Mouse (Mus musculus): ENCODE results near the gene Acoxl. TPM values are rescaled to one million over a fixed set of nuclear protein-coding genes. Genes with fewer than 3 reads are reported as not detected.

Acoxl gene
- polyA plus RNA-seq, 1 experiment from 2014 or later = 0.39 TPM

GRCm38 (mm10) chr2:128122491-128122890, 283.8 kb downstream of the Acoxl start:
- Histone ChIP-seq H3K4me3 (ENCODE audit: low read depth, low read length) (peak overlapping the region; percentile 14), H3K27me3 (ENCODE audit: control insufficient read depth, insufficient read depth, low read length) (peaks cover 6% of the 10 kb centered on the region), H3K36me3 (replicated peaks; ENCODE audit: control insufficient read depth, insufficient read depth, low read depth, low read length) (no peaks in the 10 kb centered on the region), H3K9ac (replicated peaks; ENCODE audit: low read length) (no peak overlapping the region; the same call in 1 of the 2 replicates), H3K9me3 (replicated peaks; ENCODE audit: control insufficient read depth, low read length) (no peaks in the 10 kb centered on the region), H3K4me1 (ENCODE audit: control insufficient read depth, insufficient read depth, low read length) (peaks cover 2% of the 10 kb centered on the region; the same call in 1 of the 2 replicates), H3K27ac (replicated peaks; ENCODE audit: low read depth, low read length) (no peak overlapping the region), H3K4me2 (ENCODE audit: low read depth, low read length) (peak overlapping the region; percentile 94)
- DNase-seq (ENCODE audit: low spot score) = peak; percentile 77
- no peak for ATAC-seq (replicated peaks; ENCODE audit: insufficient number of reproducible peaks, low FRiP score, low TSS enrichment, low read depth)
- 3% methylated on average over 9 of the region's 9 CpGs for WGBS

DNA sequence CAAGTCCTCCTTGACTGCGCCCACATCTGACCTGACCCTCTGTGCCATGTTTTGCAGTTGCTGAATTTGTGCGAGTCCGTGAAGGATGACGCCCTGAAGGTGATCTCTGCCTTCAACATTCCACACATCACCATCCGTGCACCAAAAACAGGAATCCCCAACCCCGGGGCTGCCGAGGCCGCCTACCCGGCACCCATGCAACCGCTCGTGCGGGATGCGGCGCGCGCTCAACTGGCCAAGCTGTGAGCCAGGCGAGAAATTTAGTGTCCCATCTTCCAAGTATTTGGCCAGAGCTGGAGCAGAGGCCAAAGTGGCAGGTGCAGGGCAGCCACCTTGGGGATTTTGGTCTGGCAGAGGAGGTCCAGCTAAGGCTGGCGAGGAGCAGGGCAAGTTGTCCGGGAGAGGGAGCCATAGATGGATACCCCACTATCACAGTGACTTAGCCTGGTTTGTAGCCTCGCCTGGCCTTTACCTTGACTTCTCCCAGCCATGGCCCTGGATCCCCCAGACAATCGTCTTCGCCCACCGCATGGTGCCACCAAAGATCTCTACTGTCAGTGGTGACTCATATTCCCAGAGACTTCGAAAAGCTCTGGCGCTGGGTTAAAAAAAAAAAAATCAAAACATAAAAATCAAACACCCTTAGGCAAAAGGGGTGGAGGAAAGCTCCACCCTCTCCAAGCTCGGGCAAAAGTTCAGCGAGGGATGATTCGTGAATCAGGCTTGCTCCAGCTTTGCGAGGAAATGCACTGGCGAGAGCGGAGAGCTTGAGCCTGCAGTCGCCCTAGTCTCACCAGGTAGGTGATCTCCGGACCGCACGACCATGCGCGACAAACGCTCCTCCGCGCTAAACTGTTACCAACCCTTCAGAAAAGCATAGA, 284.5 kb downstream of the Acoxl start:
- peak overlapping the region; percentile 94 for H3K4me2 ChIP-seq (ENCODE audit: low read depth, low read length)
- 2% methylated on average over 40 of the region's 40 CpGs for WGBS
- no peaks in the 10 kb centered on the region for H3K36me3 ChIP-seq (replicated peaks; ENCODE audit: control insufficient read depth, insufficient read depth, low read depth, low read length)
- peaks cover 6% of the 10 kb centered on the region for H3K27me3 ChIP-seq (ENCODE audit: control insufficient read depth, insufficient read depth, low read length)
- ATAC-seq (replicated peaks; ENCODE audit: insufficient number of reproducible peaks, low FRiP score, low TSS enrichment, low read depth) (no peak), DNase-seq (ENCODE audit: low spot score) (peak; percentile 52)
- no peak overlapping the region for H3K27ac ChIP-seq (replicated peaks; ENCODE audit: low read depth, low read length)
- H3K9me3 ChIP-seq (replicated peaks; ENCODE audit: control insufficient read depth, low read length) = no peaks in the 10 kb centered on the region
- H3K9ac ChIP-seq (replicated peaks; ENCODE audit: low read length) = no peak overlapping the region; the same call in 1 of the 2 replicates
- peak overlapping the region; percentile 14 for H3K4me3 ChIP-seq (ENCODE audit: low read depth, low read length)
- peaks cover 2% of the 10 kb centered on the region; the same call in 1 of the 2 replicates for H3K4me1 ChIP-seq (ENCODE audit: control insufficient read depth, insufficient read depth, low read length)

- DNase-seq (ENCODE audit: low spot score) (peak; percentile 33), ATAC-seq (replicated peaks; ENCODE audit: insufficient number of reproducible peaks, low FRiP score, low TSS enrichment, low read depth) (no peak)
- H3K4me2 ChIP-seq (ENCODE audit: low read depth, low read length) = peak overlapping the region; percentile 94
- H3K27me3 ChIP-seq (ENCODE audit: control insufficient read depth, insufficient read depth, low read length) = peaks cover 6% of the 10 kb centered on the region
- H3K27ac ChIP-seq (replicated peaks; ENCODE audit: low read depth, low read length) = no peak overlapping the region
- WGBS = 4% methylated on average over 23 of the region's 23 CpGs
- H3K9ac ChIP-seq (replicated peaks; ENCODE audit: low read length) = no peak overlapping the region
- no peaks in the 10 kb centered on the region for H3K9me3 ChIP-seq (replicated peaks; ENCODE audit: control insufficient read depth, low read length)
- H3K4me1 ChIP-seq (ENCODE audit: control insufficient read depth, insufficient read depth, low read length) = peaks cover 2% of the 10 kb centered on the region; the same call in 1 of the 2 replicates
- no peaks in the 10 kb centered on the region for H3K36me3 ChIP-seq (replicated peaks; ENCODE audit: control insufficient read depth, insufficient read depth, low read depth, low read length)
- peak overlapping the region; percentile 14 for H3K4me3 ChIP-seq (ENCODE audit: low read depth, low read length)
Observed at GRCm38 (mm10) chr2:128123921-128124683, 285.4 kb downstream of the Acoxl start.

DNA sequence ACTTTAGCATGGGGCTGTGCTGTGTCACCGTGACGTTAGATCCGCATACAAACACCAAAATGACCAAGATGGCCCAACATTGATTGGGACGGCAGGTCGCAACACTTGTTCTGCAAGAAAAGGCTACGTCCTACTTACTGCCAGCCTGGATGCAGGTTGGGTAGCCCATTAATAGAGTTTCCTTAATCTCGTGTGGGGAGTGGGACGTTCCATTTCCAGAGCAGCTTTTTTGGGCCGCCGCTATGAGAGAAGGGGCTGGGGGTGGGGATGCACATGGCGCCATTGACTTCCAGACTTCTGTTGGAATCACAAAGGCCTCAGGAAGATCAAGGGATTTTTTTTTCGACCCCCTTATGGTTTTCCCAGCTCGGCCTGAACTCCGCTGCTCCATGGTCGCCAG, 286.0 kb downstream of the Acoxl start:
- ATAC-seq (replicated peaks; ENCODE audit: insufficient number of reproducible peaks, low FRiP score, low TSS enrichment, low read depth) (no peak), DNase-seq (ENCODE audit: low spot score) (peak; percentile 35)
- 3% methylated on average over 15 of the region's 15 CpGs for WGBS
- H3K9me3 ChIP-seq (replicated peaks; ENCODE audit: control insufficient read depth, low read length) = no peaks in the 10 kb centered on the region
- peaks cover 2% of the 10 kb centered on the region; the same call in 1 of the 2 replicates for H3K4me1 ChIP-seq (ENCODE audit: control insufficient read depth, insufficient read depth, low read length)
- H3K4me2 ChIP-seq (ENCODE audit: low read depth, low read length) = peak overlapping the region; percentile 94
- no peak overlapping the region for H3K9ac ChIP-seq (replicated peaks; ENCODE audit: low read length)
- H3K36me3 ChIP-seq (replicated peaks; ENCODE audit: control insufficient read depth, insufficient read depth, low read depth, low read length) = no peaks in the 10 kb centered on the region
- H3K27me3 ChIP-seq (ENCODE audit: control insufficient read depth, insufficient read depth, low read length) = peaks cover 6% of the 10 kb centered on the region
- H3K27ac ChIP-seq (replicated peaks; ENCODE audit: low read depth, low read length) = no peak overlapping the region
- peak overlapping the region; percentile 67 for H3K4me3 ChIP-seq (ENCODE audit: low read depth, low read length)

- Histone ChIP-seq H3K4me1 (ENCODE audit: control insufficient read depth, insufficient read depth, low read length) (peaks cover 2% of the 10 kb centered on the region; the same call in 1 of the 2 replicates), H3K9ac (replicated peaks; ENCODE audit: low read length) (peak within 1 kb of the TSS; percentile 82), H3K27me3 (ENCODE audit: control insufficient read depth, insufficient read depth, low read length) (peaks cover 6% of the 10 kb centered on the region), H3K9me3 (replicated peaks; ENCODE audit: control insufficient read depth, low read length) (no peaks in the 10 kb centered on the region), H3K36me3 (replicated peaks; ENCODE audit: control insufficient read depth, insufficient read depth, low read depth, low read length) (no peaks in the 10 kb centered on the region), H3K4me2 (ENCODE audit: low read depth, low read length) (peak within 1 kb of the TSS; percentile 94), H3K4me3 (ENCODE audit: low read depth, low read length) (peak within 1 kb of the TSS; percentile 67), H3K27ac (replicated peaks; ENCODE audit: low read depth, low read length) (peak within 1 kb of the TSS; percentile 10; the same call in 1 of the 2 replicates)
- ATAC-seq (replicated peaks; ENCODE audit: insufficient number of reproducible peaks, low FRiP score, low TSS enrichment, low read depth) (peak; percentile 82), DNase-seq (ENCODE audit: low spot score) (peak; percentile 97)
- WGBS = under 1% methylated on average over 76 of the region's 76 CpGs
Observed at GRCm38 (mm10) chr2:128125635-128126470, 287.2 kb downstream of the Acoxl start, which contains the start of gene Bcl2l11. TSS of gene Bcl2l11 (plus strand) at chr2:128126038.

- Histone ChIP-seq H3K4me2 (ENCODE audit: low read depth, low read length) (peak overlapping the region; percentile 94), H3K9me3 (replicated peaks; ENCODE audit: control insufficient read depth, low read length) (no peaks in the 10 kb centered on the region), H3K4me1 (ENCODE audit: control insufficient read depth, insufficient read depth, low read length) (peaks cover 2% of the 10 kb centered on the region; the same call in 1 of the 2 replicates), H3K27me3 (ENCODE audit: control insufficient read depth, insufficient read depth, low read length) (peaks cover 6% of the 10 kb centered on the region), H3K36me3 (replicated peaks; ENCODE audit: control insufficient read depth, insufficient read depth, low read depth, low read length) (peaks cover under 1% of the 10 kb centered on the region; the same call in 1 of the 2 replicates), H3K4me3 (ENCODE audit: low read depth, low read length) (peak overlapping the region; percentile 67), H3K27ac (replicated peaks; ENCODE audit: low read depth, low read length) (0 out of 2 replicates have a peak overlapping the region, but pooled peaks have one; percentile 10), H3K9ac (replicated peaks; ENCODE audit: low read length) (peak overlapping the region; percentile 82)
- under 1% methylated on average over 35 of the region's 35 CpGs for WGBS
- DNase-seq (ENCODE audit: low spot score) (peak; percentile 38), ATAC-seq (replicated peaks; ENCODE audit: insufficient number of reproducible peaks, low FRiP score, low TSS enrichment, low read depth) (no peak)
Observed at GRCm38 (mm10) chr2:128126591-128127051, 287.9 kb downstream of the Acoxl start.

GRCm38 (mm10) chr2:128127121-128127671, 288.5 kb downstream of the Acoxl start:
- ATAC-seq (replicated peaks; ENCODE audit: insufficient number of reproducible peaks, low FRiP score, low TSS enrichment, low read depth) (peak; percentile 88), DNase-seq (ENCODE audit: low spot score) (peak; percentile 96)
- Histone ChIP-seq H3K4me1 (ENCODE audit: control insufficient read depth, insufficient read depth, low read length) (peaks cover 2% of the 10 kb centered on the region; the same call in 1 of the 2 replicates), H3K27ac (replicated peaks; ENCODE audit: low read depth, low read length) (peak overlapping the region; percentile 78), H3K36me3 (replicated peaks; ENCODE audit: control insufficient read depth, insufficient read depth, low read depth, low read length) (peaks cover 2% of the 10 kb centered on the region; the same call in 1 of the 2 replicates), H3K9me3 (replicated peaks; ENCODE audit: control insufficient read depth, low read length) (no peaks in the 10 kb centered on the region), H3K4me2 (ENCODE audit: low read depth, low read length) (peak overlapping the region; percentile 94), H3K4me3 (ENCODE audit: low read depth, low read length) (peak overlapping the region; percentile 67), H3K27me3 (ENCODE audit: control insufficient read depth, insufficient read depth, low read length) (peaks cover 6% of the 10 kb centered on the region), H3K9ac (replicated peaks; ENCODE audit: low read length) (peak overlapping the region; percentile 82)
- WGBS = 0% methylated on average over 53 of the region's 67 CpGs
